Mouse (Mus musculus) ES-CJ7 (cell line): ENCODE measurements around the gene Hic2.
"Not testable (repeated sequence)": the region's sequence is repeated elsewhere in the genome, so short reads cannot be mapped to it uniquely, and the experiment has no call there.

ENCODE experiments used
- DNase-seq: peaks from one replicate; pipeline ENCODE4 v3.0.0; 2011; ENCODE audit warnings: low read depth, low spot score

Gene Hic2

GRCm38 (mm10) chr16:17232794-17233701, at the start of gene Hic2:
TSS of gene Hic2 (plus strand) at chr16:17233572.
- DNase-seq = peak; percentile 98

GRCm38 (mm10) chr16:17185475-17185874, 47.9 kb upstream of the Hic2 start:
- no peak for DNase-seq

- no peak for DNase-seq
Measured at GRCm38 (mm10) chr16:17193823-17194222, 39.5 kb upstream of the Hic2 start.

- DNase-seq = no peak
Measured at GRCm38 (mm10) chr16:17200121-17200952, 33.0 kb upstream of the Hic2 start.

- peak; percentile 91 for DNase-seq
Measured at GRCm38 (mm10) chr16:17200953-17201707, 32.2 kb upstream of the Hic2 start.

- no peak for DNase-seq
Measured at GRCm38 (mm10) chr16:17201977-17202376, 31.4 kb upstream of the Hic2 start.

GRCm38 (mm10) chr16:17202549-17202948, 30.8 kb upstream of the Hic2 start, which contains the start of gene Ube2l3:
TSS of gene Ube2l3 (minus strand) at chr16:17202649.
- DNase-seq = no peak

- peak; percentile 68 for DNase-seq
Measured at GRCm38 (mm10) chr16:17204990-17205389, 28.4 kb upstream of the Hic2 start.

GRCm38 (mm10) chr16:17208389-17209361, 24.7 kb upstream of the Hic2 start, which contains the start of gene Rimbp3:
TSS of gene Rimbp3 (plus strand) at chr16:17208603.
- DNase-seq = peak; percentile 93

- peak; percentile 35 for DNase-seq
Measured at GRCm38 (mm10) chr16:17209404-17209960, 23.9 kb upstream of the Hic2 start.

GRCm38 (mm10) chr16:17209981-17210838, 23.2 kb upstream of the Hic2 start:
- DNase-seq = peak; percentile 90

GRCm38 (mm10) chr16:17216934-17217633, 16.3 kb upstream of the Hic2 start:
- DNase-seq = peak; percentile 60

- peak; percentile 95 for DNase-seq
Measured at GRCm38 (mm10) chr16:17220127-17220733, 13.1 kb upstream of the Hic2 start.

- DNase-seq = peak; percentile 91
Measured at GRCm38 (mm10) chr16:17222197-17222596, 11.2 kb upstream of the Hic2 start.

GRCm38 (mm10) chr16:17225584-17225983, 7.8 kb upstream of the Hic2 start:
- no peak for DNase-seq

GRCm38 (mm10) chr16:17226496-17226895, 6.9 kb upstream of the Hic2 start:
- DNase-seq = no peak

- DNase-seq = not testable (repeated sequence)
Measured at GRCm38 (mm10) chr16:17231523-17231922, 1.8 kb upstream of the Hic2 start.
